Mouse (Mus musculus) neutrophil, adult 83 days (primary cell): ENCODE measurements around the gene Gm32717. TPM values are rescaled to one million over a fixed set of nuclear protein-coding genes. Genes with fewer than 3 reads are reported as not detected.

Source experiments
- total RNA-seq, 2 experiments: library from RNA; stranded (reverse); gene quantifications; one replicate each; pipeline ENCODE4 v1.2.4; 2023

Gm32717 gene
- under 1 TPM; 0.37 to 0.62 TPM for total RNA-seq

DNA sequence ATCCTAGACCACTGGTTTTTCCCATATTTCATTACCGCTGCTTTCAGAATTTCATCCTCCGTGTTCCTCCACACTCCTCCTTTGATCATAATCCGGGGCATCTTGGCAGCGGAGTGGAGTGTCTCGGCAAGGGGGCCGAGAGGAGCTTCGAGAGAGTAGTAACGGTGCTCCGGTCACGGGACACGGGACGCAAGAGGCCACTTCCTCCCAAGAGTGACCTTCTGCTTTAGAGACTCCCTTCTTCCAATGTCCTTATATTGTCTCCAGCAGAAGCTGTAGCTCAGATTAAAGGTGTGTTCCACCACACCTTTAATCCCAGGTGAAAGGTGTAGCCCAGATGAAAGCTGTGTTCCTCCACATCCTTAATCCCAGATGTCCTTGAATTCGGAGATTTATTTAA, at the start of gene Gm32717:
Gene Gm32717, minus strand, starts transcription at position 101 of the 400 bp plus-strand sequence.

DNA sequence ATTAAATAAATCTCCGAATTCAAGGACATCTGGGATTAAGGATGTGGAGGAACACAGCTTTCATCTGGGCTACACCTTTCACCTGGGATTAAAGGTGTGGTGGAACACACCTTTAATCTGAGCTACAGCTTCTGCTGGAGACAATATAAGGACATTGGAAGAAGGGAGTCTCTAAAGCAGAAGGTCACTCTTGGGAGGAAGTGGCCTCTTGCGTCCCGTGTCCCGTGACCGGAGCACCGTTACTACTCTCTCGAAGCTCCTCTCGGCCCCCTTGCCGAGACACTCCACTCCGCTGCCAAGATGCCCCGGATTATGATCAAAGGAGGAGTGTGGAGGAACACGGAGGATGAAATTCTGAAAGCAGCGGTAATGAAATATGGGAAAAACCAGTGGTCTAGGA, 17.8 kb upstream of the Gm32717 start, which contains the start of gene Gm32802:
Gene Gm32802, plus strand, starts transcription at position 301 of the 400 bp plus-strand sequence.

DNA sequence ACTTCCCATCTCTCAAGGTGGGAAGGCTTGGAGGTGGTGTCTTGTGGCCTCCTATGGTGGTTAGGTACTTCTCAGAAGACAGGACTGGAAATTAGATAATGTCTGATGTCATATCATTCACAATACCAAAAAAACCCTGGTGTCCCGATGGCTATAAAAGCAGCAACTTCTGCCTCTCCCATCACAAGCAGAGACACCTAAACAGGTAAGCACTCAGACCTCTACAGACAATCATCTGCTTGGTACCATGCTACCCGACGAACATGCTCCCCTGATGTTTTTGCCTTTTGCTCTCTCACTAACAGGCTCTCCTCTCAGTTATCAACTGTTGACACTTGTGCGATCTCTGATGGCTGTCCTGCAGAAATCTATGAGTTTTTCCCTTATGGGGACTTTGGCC, 35.9 kb downstream of the Gm32717 start, which contains the start of gene Il22:
Gene Il22, plus strand, starts transcription at position 301 of the 400 bp plus-strand sequence.

Other genes starting within 250 kb of the Gm32717 start
- gene Mdm1, start 99.0 kb downstream of the Gm32717 start, total RNA-seq = 10 to 100 TPM; 12.1 to 14.7 TPM
- not detected for gene Il22, start 35.8 kb downstream of the Gm32717 start, total RNA-seq
- under 1 TPM; 0.37 to 0.62 TPM for gene Gm32802, start 17.9 kb upstream of the Gm32717 start, total RNA-seq
- gene Iltifb, start 54.3 kb upstream of the Gm32717 start, total RNA-seq = not detected
- not detected for gene Gm9040, start 86.2 kb upstream of the Gm32717 start, total RNA-seq
- gene Gm9044, start 91.6 kb upstream of the Gm32717 start, total RNA-seq = not detected
- not detected for gene Gm9045, start 97.1 kb upstream of the Gm32717 start, total RNA-seq
- gene Gm9046, start 102.5 kb upstream of the Gm32717 start, total RNA-seq = not detected
- not detected for gene Gm9048, start 107.9 kb upstream of the Gm32717 start, total RNA-seq
- gene Gm9049, start 113.3 kb upstream of the Gm32717 start, total RNA-seq = not detected
- gene Ifng, start 200.3 kb upstream of the Gm32717 start, total RNA-seq = not detected